In the genomic region with DNA sequence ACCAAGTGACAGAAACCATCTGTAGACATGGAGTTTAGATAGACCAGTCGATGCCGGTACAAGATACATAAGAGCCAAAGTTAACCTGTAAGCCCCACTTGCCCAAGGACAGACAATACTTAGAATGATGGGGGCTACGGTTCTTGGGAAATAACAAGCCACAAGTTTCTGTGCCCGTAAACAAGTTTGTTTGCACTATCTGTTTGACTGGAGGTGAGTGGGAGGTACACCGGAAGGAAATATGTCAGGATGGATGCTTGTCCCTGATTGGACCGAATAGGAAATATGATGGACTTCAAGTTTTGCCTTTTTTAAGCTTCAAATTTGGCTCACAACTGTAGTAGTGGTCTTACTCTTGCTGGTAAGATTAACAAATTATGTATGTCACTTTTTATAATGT, we compare ENCODE assay signal across 19 mouse cellular contexts. TPM values are rescaled to one million over a fixed set of nuclear protein-coding genes. Genes with fewer than 3 reads are reported as not detected.
DNase-seq lines count a peak whose midpoint lies in the region; ATAC-seq and TF ChIP-seq lines count a peak whose summit lies in the region.
"Had no signal": no experiment of that assay in that cellular context is flagged by ENCODE, and none has a peak within 500 bp of the region (broad histone marks: within the 10 kb centered on the region; RNA-seq: fewer than 3 reads in every experiment).

No protein-coding gene starts in this region.

- no peak for TF ChIP-seq POLR2A in small intestine, adult 2 months (IDR thresholded peaks at IDR 0.05; ENCODE audit: low read depth, low read length)

- no peak overlapping the region for H3K4me3 ChIP-seq in intestine, postnatal 0 days (ENCODE audit: low read depth, low read length)
- no peak overlapping the region for H3K4me3 ChIP-seq in intestine, embryonic 15.5 days (replicated peaks)
- H3K4me3 ChIP-seq in small intestine, adult 2 months (ENCODE audit: low read depth, low read length) = no peak overlapping the region
- H3K4me3 ChIP-seq: embryonic facial prominence, embryonic 13.5 days; forebrain, embryonic 12.5 days; heart, embryonic 12.5 days; hindbrain, embryonic 15.5 days had no signal

- peak overlapping the region; percentile 44 for H3K4me2 ChIP-seq in intestine, postnatal 0 days (replicated peaks; ENCODE audit: low read depth)
- no peak overlapping the region for H3K4me2 ChIP-seq in intestine, embryonic 15.5 days (replicated peaks)
- H3K4me2 ChIP-seq: embryonic facial prominence, embryonic 13.5 days; forebrain, embryonic 12.5 days; hindbrain, embryonic 15.5 days had no signal

- TF ChIP-seq CTCF in intestine, postnatal 0 days (IDR thresholded peaks at IDR 0.05; ENCODE audit: low read depth) = no peak
- TF ChIP-seq CTCF in small intestine, adult 2 months (IDR thresholded peaks at IDR 0.05; ENCODE audit: extremely low read depth, insufficient read length, insufficient replicate concordance, low read depth, low read length) = no peak

- H3K4me1 ChIP-seq in intestine, postnatal 0 days (replicated peaks; ENCODE audit: control insufficient read depth, insufficient read depth, low read length) = peaks cover 7% of the 10 kb centered on the region
- H3K4me1 ChIP-seq in intestine, embryonic 15.5 days (replicated peaks) = peaks cover 13% of the 10 kb centered on the region; the same call in 1 of the 2 replicates
- peaks cover 26% of the 10 kb centered on the region for H3K4me1 ChIP-seq in small intestine, adult 2 months (ENCODE audit: control insufficient read depth, insufficient read depth, insufficient read length, low read length)
- H3K4me1 ChIP-seq: hindbrain, embryonic 15.5 days had no signal

- no peaks in the 10 kb centered on the region for H3K9me3 ChIP-seq in intestine, postnatal 0 days (ENCODE audit: control insufficient read depth)
- H3K9me3 ChIP-seq in intestine, embryonic 15.5 days = no peaks in the 10 kb centered on the region
- H3K9me3 ChIP-seq: embryonic facial prominence, embryonic 13.5 days; forebrain, embryonic 12.5 days; G1E; heart, embryonic 12.5 days; hindbrain, embryonic 15.5 days had no signal

- H3K27ac ChIP-seq in intestine, postnatal 0 days (ENCODE audit: low read depth, low read length) = peak overlapping the region; percentile 57; the same call in 1 of the 2 replicates
- H3K27ac ChIP-seq in intestine, embryonic 15.5 days = no peak overlapping the region
- peak overlapping the region; percentile 97 for H3K27ac ChIP-seq in small intestine, adult 2 months (ENCODE audit: insufficient read depth, low read depth, low read length)
- H3K27ac ChIP-seq: embryonic facial prominence, embryonic 13.5 days; forebrain, embryonic 12.5 days; hindbrain, embryonic 15.5 days had no signal

- WGBS in intestine, postnatal 0 days = 69% methylated on average over 6 of the region's 6 CpGs
- 74% methylated on average over 6 of the region's 6 CpGs for WGBS in intestine, embryonic 15.5 days
- WGBS in small intestine, adult 2 months = 55% methylated on average over 6 of the region's 6 CpGs

- ATAC-seq in intestine, postnatal 0 days = no peak
- ATAC-seq in intestine, embryonic 15.5 days = no peak
- peak; percentile 45 for ATAC-seq in CD4-positive, CD25-positive, alpha-beta regulatory T cell, adult 4 months
- ATAC-seq in activated CD4-positive, CD25-positive, alpha-beta regulatory T cell, adult 4 months = peak; percentile 37
- ATAC-seq: forebrain, postnatal 0 days had no signal

- H3K36me3 ChIP-seq in intestine, postnatal 0 days (ENCODE audit: control insufficient read depth, insufficient read depth) = no peaks in the 10 kb centered on the region
- H3K36me3 ChIP-seq in intestine, embryonic 15.5 days = no peaks in the 10 kb centered on the region
- H3K36me3 ChIP-seq in small intestine, adult 2 months (ENCODE audit: control insufficient read depth, insufficient read depth, low read length) = peaks cover 2% of the 10 kb centered on the region; the same call in 1 of the 2 replicates

- H3K9ac ChIP-seq in intestine, postnatal 0 days (ENCODE audit: low read depth, low read length) = no peak overlapping the region
- H3K9ac ChIP-seq in intestine, embryonic 15.5 days = no peak overlapping the region
- H3K9ac ChIP-seq: embryonic facial prominence, embryonic 13.5 days; forebrain, embryonic 12.5 days; forebrain, postnatal 0 days; heart, embryonic 12.5 days; hindbrain, embryonic 15.5 days had no signal

- DNase-seq in layer of hippocampus, adult 9-11 months = no peak
- no peak for DNase-seq in embryo, embryonic 9.5 days (ENCODE audit: extremely low spot score)
- DNase-seq: adrenal gland, postnatal 10 days; cerebellum, adult 11-12 months; cerebellum, adult 9-10 months; cerebellum, postnatal 25 days; forebrain, postnatal 0 days; gastrocnemius, postnatal 36 days; heart, postnatal 36 days had no signal

- H3K27me3 ChIP-seq in intestine, postnatal 0 days (replicated peaks; ENCODE audit: control insufficient read depth, insufficient read depth, low read length) = no peaks in the 10 kb centered on the region
- no peaks in the 10 kb centered on the region for H3K27me3 ChIP-seq in intestine, embryonic 15.5 days (replicated peaks)
- H3K27me3 ChIP-seq in small intestine, adult 2 months (ENCODE audit: control insufficient read depth, insufficient read depth, low read length) = no peaks in the 10 kb centered on the region
- H3K27me3 ChIP-seq: embryonic facial prominence, embryonic 13.5 days; forebrain, embryonic 12.5 days; heart, embryonic 12.5 days; hindbrain, embryonic 15.5 days had no signal

RNA-seq across cellular contexts. Expression of gene Fam3c, which starts 12.3 kb away (rescaled TPM):
- 58.7 and 59.9 TPM in 2 replicates for polyA plus RNA-seq in intestine, postnatal 0 days (2015; fragmentation: Nextera tagmentation; extraction: Ambion mirVana)
- polyA plus RNA-seq in intestine, embryonic 15.5 days (2015; fragmentation: Nextera tagmentation; extraction: Ambion mirVana) = 45.8 and 48.1 TPM in 2 replicates
- polyA plus RNA-seq in CD4-positive, CD25-positive, alpha-beta regulatory T cell, adult 4 months (2017; shearing (Covaris generic)) = 100 to 1,000 TPM in 1 of 2 experiments, 10 to 100 TPM in 1; 99.1 to 129 TPM
- 100 to 1,000 TPM; 109 to 114 TPM for polyA plus RNA-seq in activated CD4-positive, CD25-positive, alpha-beta regulatory T cell, adult 4 months (2017; shearing (Covaris generic))
- polyA plus RNA-seq in small intestine, adult 2 months (2012; rRNA removed) = 1.4 and 4.3 TPM in 2 replicates

RNA-seq across cellular contexts. Expression of gene Wnt16, which starts 55.7 kb away (rescaled TPM):
- 0.07 and 0.08 TPM in 2 replicates for polyA plus RNA-seq in intestine, postnatal 0 days (2015; fragmentation: Nextera tagmentation; extraction: Ambion mirVana)
- 0.30 and 0.52 TPM in 2 replicates for polyA plus RNA-seq in intestine, embryonic 15.5 days (2015; fragmentation: Nextera tagmentation; extraction: Ambion mirVana)
- polyA plus RNA-seq in CD4-positive, CD25-positive, alpha-beta regulatory T cell, adult 4 months (2017; shearing (Covaris generic)) = under 1 TPM; 0.12 to 0.66 TPM
- polyA plus RNA-seq in activated CD4-positive, CD25-positive, alpha-beta regulatory T cell, adult 4 months (2017; shearing (Covaris generic)) = under 1 TPM in 1 of 2 experiments, not detected in 1; 0.49 TPM
- not detected in 2 replicates for polyA plus RNA-seq in small intestine, adult 2 months (2012; rRNA removed)
- polyA plus RNA-seq: G1E had no signal

Comparison
In these comparisons a context has a peak if more than half of its experiments do, and no peak if none do; other contexts are left out.
1. ATAC-seq: peak in CD4-positive, CD25-positive, alpha-beta regulatory T cell, adult 4 months (single experiment) and activated CD4-positive, CD25-positive, alpha-beta regulatory T cell, adult 4 months (single experiment); none in intestine, postnatal 0 days (single experiment) and intestine, embryonic 15.5 days (single experiment).